Mouse (Mus musculus) hindbrain, embryonic 11.5 days (tissue): Measurements from ENCODE around the gene Mmp20. TPM values are rescaled to one million over a fixed set of nuclear protein-coding genes. Genes with fewer than 3 reads are reported as not detected.

Source experiments
- ATAC-seq: fragments of 200-750 bp; cut with Nextera tagmentation; 2 replicates; pipeline ENCODE4 v1.8.0; 2017; ENCODE audit warnings: mild to moderate bottlenecking, moderate TSS enrichment, moderate library complexity; ENCODE audit not compliant: low FRiP score
- DNase-seq: peaks from one replicate; pipeline ENCODE4 v3.0.0-alpha.2; 2015; ENCODE audit warnings: low spot score
- H3K27ac ChIP-seq: fragments of 300-500 bp; sonication (generic); 2 replicates; pipeline ENCODE4 v1.5.1; 2014; ENCODE audit warnings: mild to moderate bottlenecking, low read depth, low read length
- H3K27me3 ChIP-seq: fragments of 300-500 bp; sonication (generic); 2 replicates; pipeline ENCODE4 v1.6.1; 2014; ENCODE audit warnings: mild to moderate bottlenecking, low read length, moderate library complexity, mixed read lengths; ENCODE audit not compliant: control insufficient read depth, insufficient read depth
- H3K36me3 ChIP-seq: fragments of 300-500 bp; sonication (generic); 2 replicates; pipeline ENCODE4 v1.6.1; 2014; ENCODE audit warnings: mild to moderate bottlenecking, low read length, moderate library complexity, mixed read lengths; ENCODE audit not compliant: control insufficient read depth, insufficient read depth
- H3K4me1 ChIP-seq: fragments of 300-500 bp; sonication (generic); replicated peaks from 2 replicates; pipeline ENCODE4 v1.6.1; 2014; ENCODE audit warnings: low read length, mixed read lengths; ENCODE audit not compliant: control insufficient read depth, insufficient read depth
- H3K4me2 ChIP-seq: fragments of 300-500 bp; sonication (generic); replicated peaks from 2 replicates; pipeline ENCODE4 v1.6.1; 2014; ENCODE audit warnings: mild to moderate bottlenecking, low read depth, low read length
- H3K4me3 ChIP-seq: fragments of 300-500 bp; sonication (generic); 2 replicates; pipeline ENCODE4 v1.5.1; 2014; ENCODE audit warnings: low read depth, low read length
- H3K9ac ChIP-seq: fragments of 300-500 bp; sonication (generic); 2 replicates; pipeline ENCODE4 v1.6.1; 2014; ENCODE audit warnings: low read depth, low read length
- H3K9me3 ChIP-seq: fragments of 300-500 bp; sonication (generic); 2 replicates; pipeline ENCODE4 v1.6.1; 2016; ENCODE audit warnings: low read length; ENCODE audit not compliant: control insufficient read depth
- WGBS: fragments of 180-500 bp; shearing (Covaris S2); extraction: QIAGEN DNeasy Blood & Tissue Kit; methylation state at CpG from one replicate; pipeline ENCODE4 v1.1.7; 2014; 5-methylcytosine and 5-hydroxymethylcytosine counted together
- polyA plus RNA-seq: library from polyadenylated mRNA; unstranded; fragments of >200 nt; fragmentation: Nextera tagmentation; extraction: Ambion mirVana; gene quantifications from 2 replicates; pipeline ENCODE4 v1.2.1, GENCODE M21; 2014

Mmp20 gene
- polyA plus RNA-seq, 1 experiment from 2014 or later: not detected

DNA sequence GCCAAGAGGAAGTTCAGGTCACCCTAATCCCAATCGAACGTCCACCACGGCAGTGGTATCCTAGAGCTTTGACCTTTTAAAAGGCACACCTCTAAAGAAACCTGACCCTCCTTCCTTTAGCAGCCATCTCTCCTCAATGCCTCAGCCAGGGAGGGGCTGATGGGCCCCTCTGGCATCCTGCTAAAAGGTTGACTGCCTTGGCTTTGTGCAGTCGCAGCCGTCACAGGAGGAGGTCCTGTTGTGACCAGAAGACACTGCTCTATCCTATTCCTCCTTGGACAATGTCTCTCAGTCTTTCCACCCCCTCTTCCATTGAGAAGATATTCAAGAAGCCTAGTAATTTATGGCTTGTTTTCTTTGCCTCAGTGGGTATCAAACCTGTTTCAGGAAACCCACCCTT is 5.9 kb downstream of the Mmp20 start:
- DNase-seq: no peak

DNA sequence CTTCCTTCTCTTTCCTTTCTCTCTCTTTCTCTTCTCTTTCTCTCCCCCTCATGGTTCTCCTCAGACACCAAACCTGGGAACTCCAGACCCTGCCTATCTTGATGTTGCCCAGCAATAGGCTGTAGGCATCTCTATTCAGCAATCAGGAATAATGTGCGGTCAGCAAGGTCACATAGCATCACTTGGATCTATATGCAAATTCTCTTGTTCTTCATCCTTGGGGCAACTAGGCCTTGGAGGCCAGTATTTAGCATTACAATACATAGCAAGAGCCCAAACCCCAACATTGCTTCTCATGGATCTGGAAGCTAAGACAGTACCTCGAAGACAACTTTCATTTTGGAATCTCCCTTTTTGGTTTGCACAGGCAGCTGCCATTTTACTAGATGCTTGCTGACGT is 19.9 kb downstream of the Mmp20 start:
- no peak overlapping the region for H3K4me3 ChIP-seq
- DNase-seq: no peak
- no peaks in the 10 kb centered on the region for H3K36me3 ChIP-seq
- no peaks in the 10 kb centered on the region for H3K4me1 ChIP-seq
- 75% methylated on average over 3 of the region's 3 CpGs for WGBS
- H3K27me3 ChIP-seq: no peaks in the 10 kb centered on the region
- no peak overlapping the region for H3K9ac ChIP-seq
- H3K9me3 ChIP-seq: no peaks in the 10 kb centered on the region
- no peak overlapping the region for H3K27ac ChIP-seq
- H3K4me2 ChIP-seq: no peak overlapping the region
- ATAC-seq: no peak

More for the DNA sequence above, 5.9 kb downstream of the Mmp20 start:
- 11% methylated on average over 5 of the region's 5 CpGs for WGBS
- no peaks in the 10 kb centered on the region for H3K27me3 ChIP-seq
- no peak for ATAC-seq
- H3K36me3 ChIP-seq: no peaks in the 10 kb centered on the region
- no peaks in the 10 kb centered on the region for H3K4me1 ChIP-seq
- no peak overlapping the region for H3K4me3 ChIP-seq
- H3K9ac ChIP-seq: no peak overlapping the region
- no peaks in the 10 kb centered on the region for H3K9me3 ChIP-seq
- H3K4me2 ChIP-seq: no peak overlapping the region
- H3K27ac ChIP-seq: no peak overlapping the region

DNA sequence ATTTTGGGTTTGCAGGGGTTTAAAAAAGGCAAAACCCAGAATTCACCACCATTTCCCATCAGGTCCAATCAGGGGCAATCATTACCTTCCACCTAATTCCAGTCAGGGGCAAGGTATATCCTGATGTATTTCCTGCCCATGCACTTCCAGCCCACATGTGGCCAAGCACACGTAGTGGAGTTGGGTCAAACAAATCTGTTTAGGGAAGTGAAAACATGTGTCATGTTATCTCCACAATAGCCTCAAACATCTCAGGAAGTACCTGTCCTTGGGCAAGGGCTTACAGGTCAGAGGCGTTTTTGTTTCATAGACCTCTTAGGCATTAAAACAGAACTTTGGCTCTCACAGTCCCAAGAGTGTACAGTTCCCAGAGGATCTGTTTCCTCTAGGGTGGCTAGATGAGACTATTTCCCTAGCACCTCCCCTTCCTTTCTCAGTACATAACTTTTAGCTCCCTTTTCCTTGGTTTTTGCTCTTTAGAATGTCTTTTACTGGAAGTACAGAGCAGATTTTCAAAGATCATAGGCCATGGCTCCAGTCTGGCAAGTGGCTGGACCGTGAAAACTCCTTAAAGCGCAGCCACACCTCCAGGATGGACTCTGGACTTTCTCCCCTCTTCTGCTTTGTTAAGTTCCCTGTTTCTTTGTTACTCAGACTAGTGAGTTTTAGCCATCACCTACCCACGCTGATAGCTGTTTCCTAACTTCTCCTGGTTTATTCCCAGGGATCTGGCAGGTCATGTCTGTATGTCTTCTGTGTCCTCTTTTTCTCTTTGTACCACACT is 22.6 kb downstream of the Mmp20 start:
- Histone ChIP-seq H3K9me3 (no peaks in the 10 kb centered on the region), H3K9ac (no peak overlapping the region), H3K27ac (no peak overlapping the region), H3K36me3 (no peaks in the 10 kb centered on the region), H3K27me3 (no peaks in the 10 kb centered on the region), H3K4me1 (no peaks in the 10 kb centered on the region), H3K4me3 (no peak overlapping the region), H3K4me2 (no peak overlapping the region)
- ATAC-seq (no peak), DNase-seq (no peak)
- WGBS: 82% methylated on average over 5 of the region's 5 CpGs

DNA sequence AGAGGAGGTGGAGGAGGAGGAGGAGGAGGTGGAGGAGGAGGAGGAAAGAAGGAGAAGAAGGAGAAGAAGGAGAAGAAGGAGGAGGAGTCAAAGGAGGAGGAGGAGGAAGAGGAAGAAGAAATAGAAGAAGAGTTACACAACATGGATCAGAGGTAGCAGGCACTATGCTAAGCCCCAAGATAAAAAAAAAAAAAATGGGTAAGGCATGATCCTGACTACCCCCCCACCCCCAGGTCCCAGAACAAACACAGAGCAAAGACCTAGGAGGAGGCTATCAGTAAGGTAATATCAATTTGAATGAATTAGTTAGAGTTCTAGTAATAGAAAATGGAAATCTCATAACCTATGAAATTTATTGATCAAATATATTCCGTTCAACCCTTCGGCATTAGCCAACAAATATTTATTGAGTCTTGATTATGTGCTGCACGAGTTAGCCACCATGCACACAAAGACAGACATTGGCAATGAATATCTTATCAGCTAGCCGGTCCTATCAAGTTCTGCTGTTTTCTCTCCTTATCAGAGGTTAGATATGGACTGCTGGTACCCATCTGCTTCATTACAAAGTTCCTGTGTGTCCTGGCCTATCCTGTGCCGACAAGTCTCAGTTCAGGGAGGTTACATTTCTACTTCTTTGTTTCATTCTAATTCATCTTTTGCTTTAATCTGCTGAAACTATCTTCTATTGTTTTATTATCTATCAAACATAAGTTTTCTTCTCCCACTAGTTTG is 24.5 kb downstream of the Mmp20 start:
- WGBS: 89% methylated on average over 5 of the region's 5 CpGs
- Histone ChIP-seq H3K27me3 (no peaks in the 10 kb centered on the region), H3K4me1 (no peaks in the 10 kb centered on the region), H3K9ac (no peak overlapping the region), H3K9me3 (no peaks in the 10 kb centered on the region), H3K36me3 (no peaks in the 10 kb centered on the region), H3K4me2 (no peak overlapping the region), H3K4me3 (no peak overlapping the region), H3K27ac (no peak overlapping the region)
- DNase-seq (no peak), ATAC-seq (no peak)

DNA sequence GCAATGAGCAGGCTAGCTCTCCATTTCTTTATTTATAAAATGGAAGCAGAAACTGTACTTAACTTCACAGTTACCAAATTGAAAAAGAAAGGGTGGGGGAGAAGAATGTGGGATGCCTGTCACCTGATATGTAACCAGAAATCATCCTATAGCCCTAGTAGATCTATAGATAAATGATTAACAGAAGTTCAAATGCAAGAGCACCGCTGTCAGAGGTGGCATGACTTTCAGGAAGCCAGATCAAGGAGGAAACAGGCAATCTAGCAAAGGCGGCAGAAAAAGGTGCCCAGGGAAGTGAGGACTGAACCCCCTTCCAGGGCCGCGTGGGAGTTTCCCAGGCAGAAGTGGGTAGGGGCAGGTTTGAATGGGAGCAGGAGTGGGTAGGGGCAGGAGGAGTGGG is 29.9 kb downstream of the Mmp20 start:
- H3K27me3 ChIP-seq: no peaks in the 10 kb centered on the region
- H3K4me2 ChIP-seq: no peak overlapping the region
- no peak overlapping the region for H3K9ac ChIP-seq
- DNase-seq: no peak
- H3K36me3 ChIP-seq: no peaks in the 10 kb centered on the region
- no peak for ATAC-seq
- no peak overlapping the region for H3K27ac ChIP-seq
- no peaks in the 10 kb centered on the region for H3K9me3 ChIP-seq
- 81% methylated on average over 4 of the region's 4 CpGs for WGBS
- H3K4me3 ChIP-seq: no peak overlapping the region
- no peaks in the 10 kb centered on the region for H3K4me1 ChIP-seq

DNA sequence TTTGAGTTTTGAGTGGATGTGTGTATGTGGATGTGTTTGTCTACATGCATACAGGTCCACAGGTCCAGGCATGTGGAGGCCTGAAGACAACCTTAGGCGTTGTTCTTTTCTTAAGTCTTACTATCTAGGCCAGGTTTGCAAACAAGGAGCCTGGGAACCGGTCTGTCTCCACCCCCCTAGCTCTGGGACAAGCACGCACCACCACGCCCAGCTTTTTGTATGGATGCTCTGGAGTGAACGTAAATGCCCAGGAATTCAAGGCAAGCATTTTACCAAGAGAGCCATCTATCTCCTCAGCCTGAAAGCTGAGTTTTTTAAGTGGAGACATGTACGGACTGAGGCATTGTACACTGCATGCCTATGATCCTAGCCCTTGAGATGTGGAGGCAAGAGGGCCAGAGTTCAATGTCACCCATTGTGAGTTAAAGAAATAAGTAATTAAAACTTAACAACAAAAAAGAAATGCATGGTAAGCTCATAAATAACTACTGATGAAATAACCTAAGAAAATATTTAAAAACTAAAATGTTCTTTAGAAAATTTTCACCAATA is 31.5 kb downstream of the Mmp20 start:
- Histone ChIP-seq H3K27me3 (no peaks in the 10 kb centered on the region), H3K9me3 (no peaks in the 10 kb centered on the region), H3K36me3 (no peaks in the 10 kb centered on the region), H3K4me1 (no peaks in the 10 kb centered on the region), H3K4me3 (no peak overlapping the region), H3K27ac (no peak overlapping the region), H3K9ac (no peak overlapping the region), H3K4me2 (no peak overlapping the region)
- ATAC-seq (0 out of 2 replicates have a peak, but pooled peaks have one; percentile 30), DNase-seq (peak; percentile 2)
- 52% methylated on average over 6 of the region's 6 CpGs for WGBS

DNA sequence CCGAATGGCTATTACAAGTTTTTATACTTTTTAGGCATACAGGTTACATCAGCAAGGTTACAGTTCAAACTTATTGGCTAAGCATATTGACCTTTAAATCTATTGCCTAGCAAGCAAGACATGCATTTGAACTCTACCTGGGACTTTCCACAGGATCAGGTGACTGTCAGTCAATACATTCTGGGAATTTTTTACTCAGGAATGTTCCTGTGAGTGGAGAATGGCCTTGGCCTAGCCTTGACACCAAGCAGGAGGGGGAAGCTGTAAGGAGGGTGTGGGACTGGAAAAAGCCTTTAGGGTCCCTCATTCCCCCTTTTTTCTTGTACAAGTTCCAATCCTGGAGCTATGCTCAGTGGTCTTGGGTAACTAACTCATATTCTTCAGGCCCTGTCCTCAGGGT is 33.3 kb downstream of the Mmp20 start:
- Histone ChIP-seq H3K9me3 (no peaks in the 10 kb centered on the region), H3K27ac (no peak overlapping the region), H3K4me3 (no peak overlapping the region), H3K9ac (no peak overlapping the region), H3K36me3 (no peaks in the 10 kb centered on the region), H3K27me3 (no peaks in the 10 kb centered on the region), H3K4me1 (no peaks in the 10 kb centered on the region), H3K4me2 (no peak overlapping the region)
- no peak for DNase-seq
- ATAC-seq: no peak
- WGBS: 100% methylated on average over 1 of the region's 1 CpGs

DNA sequence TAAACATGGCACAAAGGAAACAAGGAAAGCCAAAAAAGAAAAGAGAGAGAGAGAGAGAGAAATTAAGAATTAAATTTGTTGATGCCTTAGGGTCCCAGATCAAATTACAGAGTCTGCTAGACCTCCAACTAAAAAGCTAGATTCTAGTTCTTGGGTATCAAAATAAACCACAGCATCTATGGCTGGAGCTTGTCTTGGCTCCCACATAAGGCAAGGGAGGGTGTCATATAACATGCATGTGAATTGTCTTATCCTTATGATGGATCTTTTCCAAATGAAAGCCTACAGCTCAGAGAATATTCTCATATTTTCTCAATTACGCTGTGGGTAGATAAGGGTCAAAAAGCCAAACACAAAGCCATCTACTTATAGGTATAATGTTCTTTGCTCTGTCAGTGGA is 41.6 kb downstream of the Mmp20 start:
- no peaks in the 10 kb centered on the region for H3K36me3 ChIP-seq
- no peak overlapping the region for H3K27ac ChIP-seq
- H3K4me2 ChIP-seq: no peak overlapping the region
- no peaks in the 10 kb centered on the region for H3K4me1 ChIP-seq
- H3K9me3 ChIP-seq: no peaks in the 10 kb centered on the region
- no peak overlapping the region for H3K9ac ChIP-seq
- H3K27me3 ChIP-seq: no peaks in the 10 kb centered on the region
- ATAC-seq (no peak), DNase-seq (no peak)
- WGBS: 98% methylated on average over 1 of the region's 1 CpGs
- H3K4me3 ChIP-seq: no peak overlapping the region
